Mouse (Mus musculus) bone marrow macrophage, adult 2 months (primary cell): ENCODE data around the gene Cln6. TPM values are rescaled to one million over a fixed set of nuclear protein-coding genes. Genes with fewer than 3 reads are reported as not detected.
A peak's percentile ranks its signal among the peaks of the same experiment; 100 is the strongest.
"Not testable (repeated sequence)": the region's sequence is repeated elsewhere in the genome, so short reads cannot be mapped to it uniquely, and the experiment has no call there.

Experiments
- H3K27ac ChIP-seq: 2 replicates; pipeline ENCODE4 v1.5.1; 2012; ENCODE audit warnings: low read depth, low read length; ENCODE audit not compliant: insufficient read depth
- H3K4me1 ChIP-seq: 2 replicates; pipeline ENCODE4 v1.6.1; 2012; ENCODE audit warnings: low read length; ENCODE audit not compliant: control insufficient read depth, insufficient read depth
- H3K4me3 ChIP-seq: 2 replicates; pipeline ENCODE4 v1.5.1; 2012; ENCODE audit warnings: mild to moderate bottlenecking, low read length, moderate library complexity; ENCODE audit not compliant: insufficient read depth
- CTCF ChIP-seq: IDR thresholded peaks from 2 replicates; pipeline ENCODE4 v1.5.1; 2012; ENCODE audit warnings: low read depth, mild to moderate bottlenecking, low read length, moderate library complexity
- POLR2A ChIP-seq: IDR thresholded peaks from 2 replicates; pipeline ENCODE4 v1.6.1; 2012; ENCODE audit warnings: mild to moderate bottlenecking, low read depth, low read length, borderline replicate concordance
- polyA plus RNA-seq: library from polyadenylated mRNA; stranded (reverse); fragments of >200 nt; gene quantifications from 2 replicates; pipeline ENCODE4 v1.2.4, GENCODE M21; 2012; ENCODE audit not compliant: missing spikeins, insufficient read depth, insufficient read length

Gene Cln6
- 95.4 and 113 TPM in 2 replicates for polyA plus RNA-seq

DNA sequence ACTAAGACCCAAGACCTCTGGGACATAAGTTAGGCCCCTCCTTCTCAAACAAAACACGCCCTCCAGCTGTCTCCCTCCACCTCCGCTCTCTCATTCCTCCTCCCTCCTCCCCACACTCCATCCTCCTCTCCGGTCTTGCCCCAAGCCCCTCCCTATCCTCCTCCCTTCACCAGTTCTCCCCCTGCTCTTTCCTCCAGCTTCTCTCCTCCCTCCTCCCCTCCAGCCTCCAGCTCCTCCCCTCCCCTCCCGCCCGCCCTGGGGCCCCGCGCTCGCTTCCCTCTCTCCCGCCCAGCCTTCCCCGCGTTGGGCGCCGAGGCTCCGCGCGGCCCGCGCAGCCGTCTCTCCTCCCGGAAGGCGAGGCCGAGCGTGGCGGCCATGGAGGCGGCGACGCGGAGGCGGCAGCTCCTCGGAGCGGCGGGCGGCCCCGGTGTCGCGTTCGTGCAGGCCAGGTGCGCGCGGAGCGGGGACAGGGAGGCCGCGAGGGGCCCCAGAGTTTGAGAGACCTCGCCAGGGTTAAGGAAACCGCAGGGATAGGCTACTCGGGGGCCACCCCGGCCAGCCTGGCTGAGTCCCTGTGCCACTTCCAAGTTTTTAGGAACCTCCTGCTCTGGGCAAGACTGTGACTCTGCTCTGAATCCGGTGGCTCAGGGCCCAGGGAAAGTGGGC is at the start of gene Cln6:
Gene Cln6 (plus strand): TSS at position 280 of the 666 bp plus-strand sequence.
- Histone ChIP-seq H3K27ac (peak within 1 kb of the TSS; percentile 77), H3K4me1 (peaks cover 14% of the 10 kb centered on the region), H3K4me3 (peak within 1 kb of the TSS; percentile 76)
- TF ChIP-seq CTCF = no peak
- peak; percentile 58; the same call in 1 of the 2 replicates for TF ChIP-seq POLR2A

DNA sequence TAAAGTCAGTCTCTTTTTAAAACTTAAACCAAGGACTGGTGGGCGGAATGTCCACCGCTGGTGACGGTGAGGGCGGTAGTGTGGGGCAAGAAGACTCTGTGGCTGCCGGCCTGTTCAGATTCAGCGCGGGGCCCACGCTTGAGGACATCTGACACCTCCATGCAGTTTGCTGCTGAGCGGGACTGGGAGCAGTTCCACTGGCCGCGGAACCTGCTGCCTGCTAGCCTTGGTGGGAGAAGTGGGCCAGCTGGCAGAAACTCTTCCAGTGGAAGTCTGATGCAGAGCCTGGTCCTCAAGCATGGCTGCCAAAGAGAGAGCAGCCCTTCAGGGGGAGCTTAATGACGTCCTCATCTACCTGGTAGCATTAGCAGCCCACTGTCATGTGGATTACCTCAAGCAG is 48.7 kb upstream of the Cln6 start:
- peaks cover 5% of the 10 kb centered on the region; the same call in 1 of the 2 replicates for H3K4me1 ChIP-seq
- H3K4me3 ChIP-seq = no peak overlapping the region
- TF ChIP-seq POLR2A = no peak
- TF ChIP-seq CTCF = no peak
- H3K27ac ChIP-seq = no peak overlapping the region

DNA sequence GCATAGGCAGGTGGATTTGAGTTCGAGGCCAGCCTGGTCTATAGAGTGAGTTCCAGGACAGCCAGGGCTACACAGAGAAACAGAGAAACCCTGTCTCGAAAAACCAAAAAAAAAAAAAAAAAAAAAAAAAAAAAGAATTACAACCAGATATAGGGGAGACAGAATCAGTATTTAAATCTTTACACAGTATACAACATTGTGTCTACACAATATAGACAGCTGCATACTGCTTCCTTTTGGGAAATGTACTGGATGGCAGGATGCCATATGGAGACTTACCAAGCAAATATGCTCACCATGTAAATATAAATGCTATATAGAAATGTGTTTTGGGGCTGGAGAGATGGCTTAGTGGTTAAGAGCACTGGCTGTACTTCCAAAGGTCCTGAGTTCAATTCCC is 39.4 kb upstream of the Cln6 start:
- H3K4me1 ChIP-seq, H3K4me3 ChIP-seq, H3K27ac ChIP-seq: not testable (repeated sequence)

DNA sequence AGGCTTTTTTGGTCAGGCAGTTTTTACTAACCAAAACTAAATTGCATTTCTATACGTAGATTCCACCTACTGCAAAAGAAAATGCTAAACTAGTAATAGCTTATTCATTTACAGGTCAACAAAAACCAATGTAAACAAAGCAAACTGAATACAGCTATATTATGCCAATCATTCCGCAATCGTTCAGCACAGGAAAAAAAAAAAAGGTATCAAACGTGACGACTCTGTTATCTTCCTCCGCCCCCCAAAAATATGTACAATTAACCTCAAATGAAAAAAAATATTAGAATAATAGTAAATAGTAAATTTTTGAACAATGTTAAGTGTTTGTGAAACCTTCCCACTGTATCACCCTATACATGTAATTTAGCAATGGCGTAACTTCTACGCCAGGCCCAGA is 28.5 kb upstream of the Cln6 start:
- Histone ChIP-seq H3K27ac (no peak overlapping the region), H3K4me1 (peaks cover 37% of the 10 kb centered on the region), H3K4me3 (peak overlapping the region; percentile 99)
- TF ChIP-seq POLR2A = no peak
- TF ChIP-seq CTCF = no peak

DNA sequence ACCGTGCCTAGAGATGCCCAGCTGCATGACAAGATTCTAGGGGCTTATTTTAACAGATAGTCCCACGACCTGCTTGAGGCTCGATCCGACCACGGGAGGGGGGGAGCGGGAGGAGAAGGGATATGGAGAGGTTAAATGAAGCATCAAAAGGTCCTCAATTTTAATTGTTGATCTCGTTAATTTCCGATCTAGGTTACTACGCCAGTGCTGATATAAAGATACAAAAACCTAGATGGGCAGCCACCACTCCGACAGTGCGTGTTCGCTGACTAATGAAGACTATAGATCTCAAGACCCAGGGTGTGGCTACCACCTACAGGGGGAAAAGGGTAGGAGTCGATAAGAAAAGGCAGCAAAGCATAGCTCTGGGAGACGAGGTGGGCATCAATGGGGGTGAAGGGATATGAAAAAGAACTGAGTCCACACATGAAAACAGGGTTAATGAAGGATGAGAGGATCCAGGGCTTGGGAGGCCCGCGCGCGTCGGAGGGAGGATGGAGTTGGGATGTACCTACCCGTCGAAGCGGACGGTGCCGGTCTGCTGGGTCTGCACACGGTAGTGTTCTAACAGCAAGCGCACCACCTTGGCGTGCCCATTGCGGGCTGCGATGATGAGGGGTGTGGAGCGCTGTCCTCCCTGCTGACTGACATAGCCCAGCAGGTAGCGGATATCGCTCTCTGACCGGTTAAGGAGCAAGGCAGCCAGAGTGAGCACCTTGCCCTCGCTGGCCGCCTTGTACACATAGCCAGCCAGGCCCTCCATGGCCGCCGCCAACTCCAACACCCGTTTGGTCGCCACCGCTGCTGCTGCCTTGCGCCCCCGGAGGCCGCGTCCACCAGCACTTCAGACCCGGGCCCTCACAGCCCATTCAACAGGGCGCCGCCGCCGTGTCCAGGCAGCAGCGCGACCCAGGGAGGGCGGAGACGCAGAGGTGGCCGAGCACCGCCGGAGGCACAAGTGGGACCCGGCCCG is 27.8 kb upstream of the Cln6 start:
- H3K4me1 ChIP-seq = peaks cover 37% of the 10 kb centered on the region
- no peak for TF ChIP-seq POLR2A
- no peak for TF ChIP-seq CTCF
- peak overlapping the region; percentile 99 for H3K4me3 ChIP-seq
- H3K27ac ChIP-seq = peak overlapping the region; percentile 98

DNA sequence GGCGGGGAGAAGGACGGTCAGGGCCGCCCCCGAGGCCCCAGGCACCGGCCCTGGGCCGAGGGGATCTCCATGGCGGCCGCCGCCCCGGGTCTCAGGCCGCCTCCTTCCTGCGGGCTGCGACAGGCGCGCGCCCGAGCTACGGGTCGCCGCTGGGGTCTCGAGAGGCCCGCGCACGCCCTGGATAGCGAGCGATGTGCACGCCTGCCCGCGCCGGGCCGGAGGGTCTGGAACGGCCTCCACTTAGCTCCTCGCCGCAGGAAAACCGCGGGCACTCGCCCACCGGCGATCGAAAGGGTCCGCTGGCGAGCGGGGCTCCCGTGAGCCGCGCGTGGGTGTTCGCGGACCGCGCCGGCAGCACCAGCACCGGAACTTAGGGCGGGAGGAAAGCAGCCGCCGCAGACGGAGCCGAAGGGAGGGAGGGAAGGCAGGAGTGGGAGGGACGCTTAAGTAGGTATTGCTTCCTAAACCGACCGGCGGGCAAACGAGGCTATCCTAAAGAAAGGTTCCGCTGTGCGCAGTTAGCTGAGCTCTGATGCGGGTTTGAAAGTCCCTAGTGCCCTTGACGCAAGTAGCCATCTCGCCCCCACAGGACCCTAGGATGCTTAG is 27.0 kb upstream of the Cln6 start, which contains the start of gene Fem1b:
Gene Fem1b (minus strand): TSS at position 419 of the 606 bp plus-strand sequence.
- peak within 1 kb of the TSS; percentile 99 for H3K4me3 ChIP-seq
- peaks cover 34% of the 10 kb centered on the region for H3K4me1 ChIP-seq
- peak within 1 kb of the TSS; percentile 98 for H3K27ac ChIP-seq

DNA sequence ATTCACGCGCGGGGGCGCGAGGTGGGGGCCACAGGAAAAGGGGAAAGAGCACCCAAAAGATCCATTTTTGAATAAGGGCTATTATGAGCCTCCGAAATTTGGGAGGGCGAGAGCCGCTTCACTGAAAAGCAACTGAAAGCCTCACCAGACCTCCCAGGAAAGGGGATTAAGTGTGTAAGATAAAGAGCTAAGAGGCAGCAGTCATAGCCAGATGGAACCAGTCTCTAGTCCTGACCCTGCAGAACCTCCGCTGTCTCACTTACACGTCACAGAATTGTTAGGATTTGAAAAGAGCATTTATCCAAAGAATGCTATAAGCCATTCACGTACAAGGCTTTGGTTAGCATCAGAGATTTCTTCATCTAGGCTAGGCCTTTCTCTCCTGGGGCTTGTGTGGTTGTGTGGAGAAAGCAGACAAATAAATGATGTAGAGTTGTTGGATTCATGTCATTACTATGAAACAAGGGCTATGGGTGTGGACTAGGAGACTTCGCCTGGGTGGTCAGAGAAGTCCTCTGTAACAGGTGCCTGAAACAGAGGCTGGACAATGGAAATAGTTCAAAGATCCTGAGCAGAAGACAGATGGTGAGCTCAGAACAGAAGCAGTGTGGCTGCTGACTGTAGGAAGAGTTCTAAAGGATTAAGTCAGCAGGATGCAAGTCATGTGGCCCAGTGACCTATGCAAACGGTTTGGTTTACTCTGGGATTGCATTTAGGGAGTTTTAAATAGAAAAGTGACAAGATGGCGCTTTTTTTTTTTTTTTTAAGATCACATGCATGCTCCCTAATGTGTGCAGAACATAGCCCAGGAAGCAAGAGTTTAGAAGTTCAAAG is 26.2 kb upstream of the Cln6 start:
- TF ChIP-seq CTCF = no peak
- no peak for TF ChIP-seq POLR2A
- H3K27ac ChIP-seq = peak overlapping the region; percentile 98
- H3K4me3 ChIP-seq = peak overlapping the region; percentile 99
- H3K4me1 ChIP-seq = peaks cover 41% of the 10 kb centered on the region

More for the DNA sequence above, 27.0 kb upstream of the Cln6 start, which contains the start of gene Fem1b:
- TF ChIP-seq POLR2A = no peak
- no peak for TF ChIP-seq CTCF

DNA sequence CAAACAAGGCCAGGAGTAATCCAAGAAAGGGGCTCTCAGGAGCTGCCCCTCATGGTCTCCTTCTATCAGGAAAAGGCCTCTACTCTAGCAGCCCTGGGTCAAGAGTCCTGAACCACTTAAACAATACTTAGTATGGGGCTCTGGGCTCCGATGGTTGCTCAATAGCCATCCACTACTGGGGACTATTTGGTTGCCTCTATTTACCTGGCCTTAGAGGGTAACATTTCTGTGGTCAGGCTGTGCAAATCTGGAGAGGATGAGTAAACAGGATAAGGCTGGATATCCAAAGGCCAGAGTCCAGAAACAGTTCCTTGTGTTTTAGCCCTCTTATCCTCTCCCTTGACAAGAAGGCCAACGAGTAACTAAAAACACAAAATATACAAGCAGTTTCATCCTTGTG is 23.8 kb upstream of the Cln6 start:
- H3K4me1 ChIP-seq = peaks cover 37% of the 10 kb centered on the region
- H3K4me3 ChIP-seq = no peak overlapping the region
- no peak overlapping the region for H3K27ac ChIP-seq
- no peak for TF ChIP-seq POLR2A
- no peak for TF ChIP-seq CTCF
